Mouse (Mus musculus): ENCODE results near the gene Btbd9. TPM values are rescaled to one million over a fixed set of nuclear protein-coding genes. Genes with fewer than 3 reads are reported as not detected.

The Btbd9 gene
- polyA plus RNA-seq, 1 experiment from 2014 or later = 51.9 TPM

DNA sequence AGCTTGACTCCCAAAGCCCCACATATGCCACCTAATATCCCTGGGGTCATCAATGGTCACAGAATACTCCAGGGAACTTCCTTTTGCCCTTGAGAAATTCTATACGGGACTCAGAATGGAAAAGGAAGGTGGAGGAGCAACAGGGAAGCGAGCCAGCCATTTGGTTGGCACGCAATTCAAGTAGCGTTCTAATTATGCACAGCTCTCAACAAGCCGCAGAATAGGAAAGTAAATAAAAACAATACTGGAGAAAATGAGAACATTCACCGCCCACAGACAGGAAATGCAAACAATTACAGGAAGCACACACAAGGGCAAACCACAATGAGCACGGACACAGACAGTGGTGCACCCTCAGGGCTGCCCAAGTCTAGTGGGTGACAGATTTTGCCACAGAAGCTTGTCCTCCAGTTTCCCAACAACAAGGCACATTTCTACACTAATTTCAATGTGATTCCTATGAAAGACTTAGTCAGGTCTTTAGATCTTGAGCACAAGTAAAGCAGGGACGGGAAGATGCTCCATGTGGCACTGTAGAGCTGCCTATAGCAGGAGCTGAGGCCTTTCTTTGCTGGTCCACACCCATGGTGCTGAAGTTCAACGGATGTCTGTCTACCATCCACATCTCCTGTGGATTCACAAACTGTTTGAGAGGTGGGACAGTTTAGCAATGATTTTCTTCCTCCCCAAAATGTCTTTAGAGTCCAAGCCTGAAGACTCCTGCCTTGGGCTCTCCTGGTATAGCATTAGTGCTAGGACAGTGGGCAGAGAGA lies 232.4 kb downstream of the Btbd9 start:
- no peak for DNase-seq (ENCODE audit: low spot score)

DNA sequence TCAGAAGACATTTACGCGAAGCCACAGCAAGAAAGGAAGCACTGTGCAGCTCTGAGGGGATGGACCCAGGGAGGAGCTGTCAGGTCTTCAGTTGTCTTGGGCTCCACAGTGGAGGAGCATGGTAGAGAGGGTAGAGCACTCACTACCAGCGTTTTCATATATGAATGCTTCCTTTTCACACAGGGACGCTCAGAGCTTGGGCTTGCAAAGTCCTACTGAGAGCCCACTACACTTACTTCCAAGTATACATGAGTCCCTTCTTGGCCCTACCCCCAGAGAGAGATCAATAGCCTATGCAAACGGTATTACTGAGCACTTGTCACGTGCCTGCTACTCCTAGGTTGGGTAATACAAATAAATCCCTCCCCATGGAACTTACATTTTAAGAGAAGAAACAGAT lies 234.7 kb downstream of the Btbd9 start:
- no peak for DNase-seq (ENCODE audit: low spot score)

DNA sequence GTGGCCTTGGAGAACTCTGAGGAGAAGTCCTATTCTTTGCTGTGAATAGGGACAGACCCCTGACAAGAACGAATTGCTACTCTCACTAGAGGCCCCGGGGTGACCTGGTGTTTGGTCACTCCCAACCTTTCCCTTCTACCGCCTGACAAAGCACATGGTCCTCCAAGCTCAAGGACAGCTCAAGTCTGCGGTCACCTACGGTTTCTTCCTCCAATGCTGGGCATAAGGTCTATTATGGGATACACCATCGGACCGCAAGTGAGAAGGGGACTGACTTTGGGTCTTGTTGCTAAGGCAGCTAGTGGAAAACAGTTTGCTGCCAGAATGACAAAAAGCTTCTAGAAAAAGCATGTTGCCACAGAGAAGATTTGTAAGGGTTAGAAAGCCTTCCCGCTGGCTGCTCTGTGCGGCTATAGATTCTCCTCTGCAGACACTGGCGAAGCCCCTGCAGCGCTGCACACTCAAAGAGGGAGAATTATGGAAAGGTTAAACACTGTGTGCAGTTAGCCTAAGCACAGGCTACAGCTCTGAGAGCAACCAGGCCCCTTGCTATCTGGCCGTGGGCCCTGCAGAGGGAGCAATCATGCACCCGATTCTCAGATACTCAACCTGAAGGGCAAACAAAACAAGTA lies 235.7 kb downstream of the Btbd9 start:
- DNase-seq (ENCODE audit: low spot score) = no peak

DNA sequence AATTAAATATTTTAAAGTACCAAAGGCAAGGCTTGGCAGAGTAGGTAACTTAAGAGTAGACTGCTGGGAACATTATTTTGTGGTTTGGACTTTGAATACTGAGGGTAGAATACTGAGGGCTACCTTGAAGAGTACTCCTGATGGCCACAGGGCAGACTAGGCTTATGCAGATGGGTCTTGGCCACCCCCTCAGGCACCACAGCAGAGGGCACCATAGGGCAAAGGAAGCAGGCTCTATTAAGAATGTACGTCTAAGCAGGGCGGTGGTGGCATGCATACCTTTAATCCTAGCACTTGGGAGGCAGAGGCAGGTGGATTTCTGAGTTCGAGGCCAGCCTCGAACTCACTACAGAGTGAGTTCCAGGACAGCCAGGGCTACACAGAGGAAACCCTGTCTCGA lies 237.0 kb downstream of the Btbd9 start:
- no peak for DNase-seq (ENCODE audit: low spot score)

DNA sequence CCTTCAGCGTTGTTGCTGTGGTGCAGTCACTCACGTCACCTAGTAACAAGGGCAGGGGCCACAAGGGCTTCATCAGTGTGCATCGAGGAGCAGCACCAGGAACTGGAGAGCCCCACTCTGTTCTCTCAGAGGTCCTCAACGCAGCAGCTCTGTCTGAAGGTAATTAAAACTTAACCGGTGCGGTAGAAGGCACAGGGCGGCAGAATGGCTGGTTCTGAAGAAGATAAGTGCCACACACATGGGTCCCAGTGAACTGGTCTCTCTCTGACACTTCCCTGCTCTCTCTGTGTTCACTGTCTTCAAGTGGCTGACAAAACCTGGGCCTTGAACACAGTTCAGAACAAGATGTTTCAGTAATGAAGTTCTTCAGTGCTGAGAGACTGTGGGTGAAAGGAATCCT lies 239.5 kb downstream of the Btbd9 start:
- DNase-seq (ENCODE audit: low spot score) = peak; percentile 8

DNA sequence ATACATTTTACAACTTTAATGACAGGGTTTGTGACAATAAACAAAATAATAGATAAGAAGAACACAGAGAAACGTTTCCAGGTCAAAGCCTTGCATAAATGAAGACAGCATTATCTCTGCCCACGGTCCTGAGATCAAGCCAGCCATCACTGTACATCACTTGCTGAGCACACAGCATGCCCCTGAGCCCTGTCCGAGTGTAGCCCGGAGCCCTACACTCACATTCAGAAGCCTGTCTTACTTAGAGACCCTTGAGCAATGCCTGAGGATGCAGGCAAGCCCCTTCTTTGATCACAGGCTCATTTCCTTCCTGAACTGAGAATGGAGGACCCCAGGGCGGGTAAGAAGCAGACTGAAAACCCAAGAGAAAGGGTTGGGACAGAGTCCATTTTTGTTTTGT lies 240.0 kb downstream of the Btbd9 start:
- DNase-seq (ENCODE audit: low spot score) = peak; percentile 18

DNA sequence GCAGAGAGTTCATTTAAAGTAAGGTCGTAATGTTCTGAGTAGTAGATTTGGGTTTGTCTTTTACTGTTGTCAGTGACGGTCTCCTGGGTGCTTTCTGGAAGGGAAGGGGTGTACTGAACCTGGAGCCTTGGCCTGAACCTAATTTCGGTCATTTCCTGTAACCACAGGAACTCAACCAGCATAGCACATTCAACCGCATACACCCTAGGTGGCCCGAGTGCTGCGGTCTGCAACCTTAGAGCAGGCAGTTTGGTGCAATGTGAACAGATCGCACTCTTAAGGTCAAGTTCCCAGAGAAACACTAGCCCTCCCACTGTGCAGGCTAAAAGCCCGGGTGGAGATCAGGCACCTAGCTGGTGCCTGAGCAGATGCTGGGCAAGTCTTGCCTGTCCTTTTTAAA lies 240.5 kb downstream of the Btbd9 start:
- DNase-seq (ENCODE audit: low spot score) = peak; percentile 10

DNA sequence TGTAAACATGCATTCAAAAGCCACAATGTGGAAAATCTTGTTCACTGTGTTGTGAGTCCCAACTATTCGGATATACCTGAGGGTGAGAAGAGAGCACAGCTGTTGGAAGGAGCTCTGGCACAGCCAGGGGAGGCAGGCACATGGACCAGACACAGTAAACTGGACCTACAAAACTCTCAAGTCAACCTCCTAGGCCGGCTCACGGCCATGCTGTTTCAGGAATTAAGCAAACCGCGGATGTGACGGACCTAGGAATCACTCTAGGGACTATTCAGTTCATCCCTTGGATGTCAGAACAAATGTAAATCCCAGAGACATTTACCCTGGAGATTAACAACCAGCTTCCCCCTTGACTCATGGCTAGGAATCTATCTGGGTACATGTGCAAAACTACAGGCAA lies 242.0 kb downstream of the Btbd9 start:
- DNase-seq (ENCODE audit: low spot score) = no peak

DNA sequence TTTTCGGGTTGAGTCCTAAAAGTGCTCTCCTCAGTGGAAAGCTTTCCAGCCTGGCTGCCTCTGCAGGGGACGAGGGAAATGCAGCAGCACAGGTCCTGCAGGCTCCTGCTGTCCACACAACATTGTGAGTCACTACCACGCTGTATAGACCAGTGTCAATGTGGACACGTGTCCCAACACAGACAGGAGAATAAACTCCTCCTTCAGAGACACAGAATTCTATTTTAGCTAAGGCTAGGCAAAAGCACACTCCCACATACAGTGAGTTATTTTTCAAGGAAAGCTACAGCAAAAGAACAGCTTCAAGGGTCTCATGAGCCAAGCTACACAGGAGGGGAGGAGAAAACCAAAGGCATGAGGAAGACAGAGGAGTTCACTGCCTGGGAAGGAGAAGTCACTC lies 243.2 kb downstream of the Btbd9 start:
- DNase-seq (ENCODE audit: low spot score) = no peak

DNA sequence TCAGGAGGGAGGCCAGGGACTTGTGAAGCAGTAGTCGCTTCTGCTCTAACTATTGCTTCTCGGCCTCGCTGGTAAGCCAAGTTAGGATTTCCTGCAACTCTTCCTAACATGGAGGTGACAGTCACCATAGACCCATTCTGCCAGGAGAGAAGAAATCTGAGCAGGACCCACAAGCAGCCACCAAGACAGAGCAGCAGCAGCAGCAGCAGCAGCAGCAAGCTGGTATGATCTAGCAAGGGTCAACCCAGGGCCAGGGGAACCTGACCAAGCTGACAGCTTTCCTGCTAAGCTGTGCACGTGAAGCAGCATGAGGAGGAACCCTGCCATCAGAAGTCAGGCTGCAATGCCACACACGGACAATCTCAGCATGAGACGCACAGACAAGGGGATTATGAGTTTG lies 244.9 kb downstream of the Btbd9 start:
- DNase-seq (ENCODE audit: low spot score) = no peak

DNA sequence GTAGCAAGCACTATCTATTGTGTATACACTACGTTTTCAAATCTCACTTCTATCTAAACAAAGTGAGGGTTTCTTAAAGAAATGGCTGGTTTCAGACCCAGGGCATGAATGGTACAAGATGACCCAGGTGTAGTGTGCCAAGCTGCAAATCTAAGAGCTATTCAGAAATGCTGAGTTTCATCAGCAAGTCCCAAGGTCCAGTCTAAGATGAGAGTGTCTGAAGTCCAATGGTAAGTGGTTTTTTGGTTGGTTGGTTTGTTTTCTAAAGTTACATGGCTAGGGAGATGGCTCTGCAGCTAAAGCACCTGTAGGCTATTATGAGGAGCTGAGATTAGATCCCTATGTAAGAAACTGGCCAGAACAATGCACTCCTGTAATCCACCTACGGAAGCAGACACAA lies 246.8 kb downstream of the Btbd9 start:
- no peak for DNase-seq (ENCODE audit: low spot score)

DNA sequence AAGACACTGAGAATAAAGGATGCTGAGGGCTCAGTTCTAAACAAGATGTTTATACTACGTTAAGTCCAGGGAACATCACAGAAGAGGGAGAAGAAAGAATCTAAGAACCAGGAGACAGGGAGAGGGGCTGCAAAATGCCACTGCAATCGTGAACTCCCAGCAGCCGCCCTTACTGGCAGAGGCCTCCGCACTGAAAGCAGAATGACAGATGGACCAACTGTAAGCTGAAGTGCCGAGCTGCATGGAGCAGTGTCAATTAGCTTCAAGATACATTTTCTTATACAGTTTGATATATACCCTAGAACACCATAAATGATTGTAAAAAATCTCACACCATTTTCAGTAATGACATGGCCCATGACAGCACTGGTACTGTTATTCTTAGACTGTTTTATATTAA lies 247.4 kb downstream of the Btbd9 start:
- no peak for DNase-seq (ENCODE audit: low spot score)

DNA sequence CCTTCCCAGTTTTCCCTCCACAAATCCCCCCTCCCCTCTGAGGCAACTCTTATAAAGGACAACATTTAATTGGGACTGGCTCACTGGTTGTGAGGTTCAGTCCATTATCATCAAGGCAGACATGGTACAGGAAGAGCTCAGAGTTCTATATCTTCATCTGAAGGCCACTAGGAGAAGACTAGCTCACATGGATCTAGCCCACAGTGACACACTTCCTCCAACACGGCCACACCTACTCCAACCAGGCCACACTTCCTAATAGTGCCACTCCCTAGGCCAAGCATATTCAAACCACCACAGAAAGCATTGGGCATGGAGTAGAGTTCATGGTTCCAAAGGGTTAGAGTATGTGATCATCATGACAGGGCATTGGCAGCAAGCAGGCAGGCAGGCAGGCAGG lies 249.4 kb downstream of the Btbd9 start:
- no peak for DNase-seq (ENCODE audit: low spot score)

DNA sequence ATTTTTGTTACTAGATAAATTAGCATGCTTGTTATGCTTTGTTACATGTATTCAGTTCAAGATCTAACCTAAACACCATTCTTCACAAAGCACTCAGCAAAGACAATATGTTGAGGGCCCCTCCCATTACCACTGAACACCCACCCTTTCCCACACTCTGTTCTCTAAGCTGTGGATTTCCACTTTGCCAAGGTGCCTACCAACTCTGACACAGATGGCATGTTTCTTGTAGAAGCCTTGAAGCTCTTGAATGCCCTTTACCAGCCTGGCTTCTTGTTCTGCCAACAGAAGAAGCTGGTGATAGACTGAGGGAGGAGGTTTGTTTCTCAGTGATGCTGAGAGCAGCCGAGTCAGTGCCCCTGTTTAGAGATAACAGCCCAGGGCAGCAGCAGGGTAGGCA lies 256.0 kb downstream of the Btbd9 start:
- DNase-seq (ENCODE audit: low spot score) = no peak

DNA sequence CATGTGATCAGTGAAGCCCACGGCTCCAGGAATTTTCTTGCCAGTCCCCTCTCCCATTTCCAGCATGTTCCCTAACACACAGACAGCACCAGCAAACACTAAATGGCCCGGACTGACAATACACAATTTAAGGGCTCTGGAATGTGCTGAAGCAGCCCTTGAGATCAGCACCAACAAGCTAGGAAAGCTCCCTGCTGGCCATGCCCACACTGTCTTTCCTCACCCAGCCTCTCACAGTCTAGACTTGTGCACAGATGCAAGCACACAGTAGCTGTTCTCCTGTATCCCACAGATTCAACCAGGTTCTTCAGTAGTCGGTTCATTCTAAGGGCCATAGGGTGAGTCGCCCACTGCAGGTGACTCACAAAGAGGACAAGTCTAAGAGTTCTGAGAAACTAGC lies 263.6 kb downstream of the Btbd9 start:
- no peak for DNase-seq (ENCODE audit: low spot score)

DNA sequence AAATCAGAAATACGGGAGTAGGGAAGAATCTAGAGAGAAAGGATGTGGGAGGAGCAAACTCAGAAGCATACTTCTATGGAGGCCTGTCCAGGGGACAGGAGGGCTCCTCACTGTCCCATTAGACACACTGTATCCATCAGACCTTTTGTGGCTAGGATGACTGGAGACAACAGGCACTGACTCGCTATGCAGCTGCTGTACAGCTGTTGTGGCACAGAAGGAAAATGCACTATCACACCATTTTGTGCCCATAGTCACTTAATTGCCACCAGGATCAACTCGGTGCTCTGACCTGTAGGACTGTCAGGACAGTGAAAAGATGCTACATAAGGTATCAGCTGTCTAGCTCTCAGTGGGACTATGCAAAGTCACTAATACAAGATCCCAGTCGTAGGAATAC lies 266.7 kb downstream of the Btbd9 start:
- no peak for DNase-seq (ENCODE audit: low spot score)

DNA sequence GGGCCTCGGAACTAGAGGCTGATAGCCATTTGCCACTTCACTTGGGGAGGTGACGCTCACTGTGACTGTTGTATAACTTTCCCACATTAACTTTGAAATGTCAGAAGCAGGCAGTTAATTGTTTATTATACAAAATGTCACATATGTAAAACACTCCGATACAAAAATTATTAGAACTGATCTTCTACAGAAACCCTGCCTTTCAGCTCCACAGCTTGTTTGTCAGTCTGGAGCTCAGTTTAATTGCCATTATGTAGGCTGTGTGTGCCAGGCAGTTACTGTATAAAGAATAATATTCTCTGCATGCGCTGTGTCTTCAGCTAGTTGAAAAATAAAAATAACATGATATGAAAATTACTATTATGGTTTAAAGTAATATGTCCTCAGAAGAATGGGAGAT lies 267.4 kb downstream of the Btbd9 start:
- no peak for DNase-seq (ENCODE audit: low spot score)

DNA sequence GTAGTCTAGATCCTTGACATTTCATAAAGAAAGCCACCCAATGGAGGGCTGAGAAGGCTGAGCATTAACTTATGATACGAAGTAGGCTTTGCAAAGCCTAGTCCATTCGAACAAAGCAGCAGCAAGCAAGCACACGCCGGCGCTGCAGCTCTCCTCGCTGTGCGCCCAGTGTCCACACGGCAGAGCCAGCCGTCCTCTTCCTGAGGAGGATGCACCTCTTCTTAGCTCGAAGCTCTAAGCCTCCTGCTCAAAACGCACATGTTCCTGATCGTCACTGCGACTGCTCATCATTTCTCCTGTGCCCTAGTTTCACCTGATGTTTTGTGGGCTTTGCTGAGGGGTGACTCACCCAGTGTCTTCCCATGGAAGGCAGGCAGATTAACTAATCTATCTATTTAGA lies 268.0 kb downstream of the Btbd9 start:
- DNase-seq (ENCODE audit: low spot score) = no peak

DNA sequence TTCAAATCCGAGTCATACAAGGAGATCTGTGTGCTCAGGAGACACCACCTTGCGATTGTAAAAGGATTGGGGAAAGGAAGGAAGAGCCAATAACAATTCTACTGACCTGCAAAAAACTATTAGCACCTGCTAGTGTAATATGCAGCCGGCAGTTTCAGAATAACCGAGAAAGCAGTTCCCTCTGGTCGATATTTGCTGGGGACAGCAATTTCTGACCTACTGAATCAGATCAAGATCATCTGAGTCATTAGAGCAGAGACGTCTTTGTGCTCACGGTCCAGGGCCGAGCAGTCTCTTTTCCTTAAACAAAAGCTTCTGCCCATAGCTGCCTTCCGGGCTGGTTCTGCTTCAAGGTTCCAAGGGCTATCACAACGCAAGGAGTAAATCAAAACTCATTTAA lies 269.1 kb downstream of the Btbd9 start:
- DNase-seq (ENCODE audit: low spot score) = no peak

DNA sequence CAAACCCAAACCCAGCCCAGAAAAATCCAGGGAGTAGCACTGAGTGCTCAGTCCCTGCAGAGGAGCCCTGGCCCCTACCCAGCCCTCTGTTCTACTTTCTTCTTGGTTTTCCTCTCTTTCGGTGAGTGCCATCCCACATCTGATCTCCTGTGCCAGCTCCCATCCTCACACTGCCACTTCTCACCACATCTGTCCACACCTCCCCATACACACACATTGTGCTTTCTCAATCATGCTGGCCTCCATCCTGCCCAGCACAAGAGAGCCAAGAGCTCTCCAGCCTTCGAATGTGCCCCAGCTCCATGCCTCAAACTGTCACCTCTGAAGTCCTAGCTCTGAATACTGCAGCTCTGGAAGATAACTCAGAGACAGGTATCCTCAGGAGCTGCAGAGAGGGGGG lies 271.5 kb downstream of the Btbd9 start:
- DNase-seq (ENCODE audit: low spot score) = no peak

DNA sequence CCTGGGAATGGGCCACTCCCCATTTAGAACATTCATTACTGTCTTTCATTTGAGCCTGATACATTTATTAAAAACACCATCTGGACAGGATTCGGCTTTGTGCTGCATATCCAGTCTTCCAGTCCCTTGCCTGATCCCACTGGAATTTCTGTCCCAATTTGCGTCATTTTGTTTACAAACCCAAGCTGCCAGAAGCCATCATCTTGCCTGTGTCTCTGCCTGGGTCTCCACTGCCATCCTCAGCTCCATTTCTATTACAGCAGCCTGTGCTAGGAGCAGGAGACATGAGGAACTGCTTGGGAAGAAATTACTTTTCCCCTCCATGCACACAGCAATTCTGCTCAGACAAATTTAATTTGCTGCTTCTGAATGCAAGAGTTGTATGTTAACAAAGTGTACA lies 274.9 kb downstream of the Btbd9 start:
- DNase-seq (ENCODE audit: low spot score) = no peak

DNA sequence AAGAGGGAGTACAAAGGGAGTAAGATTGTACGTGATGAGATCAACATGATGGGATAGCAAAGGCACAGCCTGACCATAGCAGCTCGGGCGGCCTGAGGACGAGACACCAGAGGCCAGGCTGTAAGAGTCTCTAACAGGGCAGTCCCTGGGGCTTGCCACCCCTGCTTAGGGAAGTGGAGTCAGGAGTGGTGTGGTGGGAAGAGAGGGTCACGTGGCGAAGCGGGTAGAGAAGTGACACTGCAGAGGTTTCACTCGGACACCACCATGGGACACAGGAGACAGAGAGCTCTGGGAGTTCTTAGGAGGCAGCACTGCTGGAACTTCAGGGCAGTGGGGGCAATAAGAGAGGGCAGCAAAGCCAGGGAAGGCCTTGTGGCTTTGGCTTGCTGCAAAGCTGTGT lies 278.9 kb downstream of the Btbd9 start:
- no peak for DNase-seq (ENCODE audit: low spot score)

DNA sequence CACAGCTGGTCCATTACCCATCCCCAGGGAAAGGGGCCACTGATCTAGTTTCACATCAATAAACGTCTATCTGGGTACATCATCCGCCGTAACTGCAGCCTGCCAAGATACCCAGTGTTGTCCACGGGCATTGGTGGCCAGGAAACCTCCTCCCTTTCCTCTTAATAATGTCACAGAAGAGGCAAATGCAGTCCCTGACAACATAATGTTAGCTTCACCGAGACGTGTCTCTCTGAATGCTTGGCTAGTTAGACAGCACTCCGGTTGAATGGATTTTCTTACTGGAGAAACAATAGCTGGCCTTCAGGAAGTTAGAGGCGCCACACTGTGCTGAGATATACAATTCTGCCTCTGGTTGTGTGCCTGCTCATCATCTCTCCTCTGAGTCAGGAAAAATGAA lies 280.2 kb downstream of the Btbd9 start:
- DNase-seq (ENCODE audit: low spot score) = no peak
